Mouse (Mus musculus) kidney, postnatal 10 days (tissue): ENCODE data around the gene Ntn5.
A peak's percentile ranks its signal among the peaks of the same experiment; 100 is the strongest.
"Not testable (repeated sequence)": the region's sequence is repeated elsewhere in the genome, so short reads cannot be mapped to it uniquely, and the experiment has no call there.

Experiments used
- DNase-seq: peaks from one replicate; pipeline ENCODE4 v3.0.0; 2021; ENCODE audit warnings: mixed read lengths

Gene Ntn5

DNA sequence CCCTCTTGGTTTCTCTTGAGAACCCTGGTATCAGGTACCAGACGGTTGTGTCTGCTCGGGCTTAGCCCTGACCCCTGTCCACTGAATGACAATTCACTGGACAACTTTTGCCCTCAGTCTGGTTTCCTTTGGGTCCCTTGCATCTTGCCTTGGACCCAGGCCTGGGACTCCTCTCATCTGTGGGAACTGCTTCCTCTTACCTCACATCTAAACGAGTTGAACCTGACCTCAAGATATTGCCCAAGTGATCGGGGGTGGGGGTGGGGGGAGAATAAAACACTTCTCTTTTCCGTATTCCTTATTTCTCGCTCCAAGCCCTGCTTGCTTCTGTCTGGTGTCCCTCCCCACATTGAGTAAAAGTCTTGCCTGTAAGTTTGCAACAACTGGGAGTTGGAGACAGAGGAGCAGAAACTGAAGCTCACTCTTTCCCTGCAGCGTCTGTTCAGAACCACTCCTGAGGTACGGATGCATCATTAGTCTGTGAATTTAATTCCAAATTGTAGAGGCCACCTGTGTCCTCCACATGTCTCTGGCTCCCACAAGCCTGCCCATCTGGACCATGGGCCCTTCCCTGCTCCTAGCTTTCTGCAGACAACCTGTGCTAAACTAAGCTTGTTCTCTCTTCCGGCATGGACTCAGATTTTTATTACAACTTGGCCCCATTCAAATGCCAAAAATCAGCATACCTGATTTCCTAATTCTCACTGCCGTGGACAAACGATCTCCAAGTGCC is 22.9 kb upstream of the Ntn5 start:
- no peak for DNase-seq

GRCm38 (mm10) chr7:45661702-45662101 is 22.1 kb upstream of the Ntn5 start:
- not testable (repeated sequence) for DNase-seq

DNA sequence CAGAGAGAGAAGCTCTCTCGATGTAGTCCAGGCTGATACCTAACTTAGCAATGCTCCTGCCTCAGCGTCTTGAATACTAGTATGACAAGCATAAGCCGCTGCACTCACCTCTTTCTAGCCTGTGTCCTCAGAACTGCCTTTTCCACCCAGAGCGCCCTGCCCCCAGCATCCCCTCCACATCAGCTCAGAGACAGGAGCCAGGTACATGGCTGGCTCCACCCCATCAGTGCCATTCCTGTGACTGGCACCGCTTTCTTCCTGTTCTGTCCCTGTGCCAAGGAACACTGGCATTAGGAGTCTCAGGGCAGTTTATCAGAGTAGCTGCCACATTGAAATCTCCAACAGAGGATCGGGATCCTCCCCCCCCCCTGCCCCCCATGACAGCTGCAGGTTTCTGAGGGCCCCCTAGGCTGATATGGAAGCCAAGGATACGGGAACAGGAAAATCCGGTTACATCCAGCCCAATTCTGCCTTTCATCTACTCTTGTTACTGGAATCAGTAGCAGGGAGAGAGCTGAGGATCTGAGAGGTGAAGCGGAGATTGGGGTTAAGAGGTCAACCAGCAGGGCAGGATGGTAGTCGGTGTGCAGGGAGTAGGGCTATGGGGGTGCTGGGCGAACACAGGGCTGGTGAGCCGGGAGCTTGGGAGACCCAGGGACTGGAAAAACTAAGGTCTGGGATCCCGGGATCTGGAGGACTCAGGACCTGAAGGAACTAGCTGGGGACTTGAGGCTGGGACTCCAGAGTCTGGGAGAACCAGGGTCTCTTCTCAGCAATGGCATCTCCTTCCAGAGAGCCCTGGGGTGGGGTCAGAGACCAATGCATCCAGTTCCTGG is 18.3 kb upstream of the Ntn5 start:
- no peak for DNase-seq

DNA sequence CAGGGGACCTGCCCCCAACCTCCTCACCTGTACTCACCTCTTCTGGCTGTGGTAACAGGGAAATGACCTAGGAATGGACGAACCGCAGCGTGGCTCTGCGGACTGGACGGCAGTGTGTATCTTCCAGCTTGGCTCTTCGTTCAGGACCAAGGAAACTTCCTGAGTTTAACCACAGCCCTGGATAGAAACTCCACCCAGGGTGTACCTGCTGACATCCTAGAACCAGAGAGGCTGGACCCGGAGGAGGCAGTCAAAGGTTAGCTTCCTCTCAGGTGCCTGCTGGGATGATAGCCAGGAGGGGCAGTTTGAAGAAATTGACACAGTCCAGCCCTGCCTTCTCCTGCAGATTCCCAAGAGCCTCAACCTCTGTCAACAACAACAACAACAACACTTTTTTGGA is 17.7 kb upstream of the Ntn5 start, which contains the start of gene Fut2:
TSS of gene Fut2 (minus strand) at position 234 of the 400 bp plus-strand sequence.
- no peak for DNase-seq

DNA sequence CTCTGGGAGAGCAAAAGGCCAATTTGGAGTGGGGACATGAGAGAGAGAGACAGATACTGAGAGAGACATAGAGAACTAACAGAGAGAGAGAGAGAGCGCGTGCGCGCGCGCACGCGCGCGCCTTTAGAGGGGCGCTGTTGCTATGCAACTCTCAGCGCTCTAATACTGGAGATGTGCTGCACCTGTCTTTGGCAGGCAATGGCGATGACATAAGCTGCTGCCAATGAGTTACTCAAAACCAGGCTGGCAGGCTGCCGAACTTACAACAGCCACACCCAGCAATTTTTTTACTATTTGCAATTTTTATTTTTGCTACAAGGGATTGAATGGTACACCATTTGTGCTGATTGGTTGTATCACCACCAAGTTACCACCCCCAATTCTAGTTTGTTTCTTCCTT is 16.1 kb upstream of the Ntn5 start:
- no peak for DNase-seq

- no peak for DNase-seq
These were observed 14.9 kb upstream of the Ntn5 start for GRCm38 (mm10) chr7:45668921-45669320.

- no peak for DNase-seq
These were observed 6.1 kb upstream of the Ntn5 start for GRCm38 (mm10) chr7:45677627-45678295.

- no peak for DNase-seq
These were observed 5.3 kb upstream of the Ntn5 start for GRCm38 (mm10) chr7:45678513-45678912.

DNA sequence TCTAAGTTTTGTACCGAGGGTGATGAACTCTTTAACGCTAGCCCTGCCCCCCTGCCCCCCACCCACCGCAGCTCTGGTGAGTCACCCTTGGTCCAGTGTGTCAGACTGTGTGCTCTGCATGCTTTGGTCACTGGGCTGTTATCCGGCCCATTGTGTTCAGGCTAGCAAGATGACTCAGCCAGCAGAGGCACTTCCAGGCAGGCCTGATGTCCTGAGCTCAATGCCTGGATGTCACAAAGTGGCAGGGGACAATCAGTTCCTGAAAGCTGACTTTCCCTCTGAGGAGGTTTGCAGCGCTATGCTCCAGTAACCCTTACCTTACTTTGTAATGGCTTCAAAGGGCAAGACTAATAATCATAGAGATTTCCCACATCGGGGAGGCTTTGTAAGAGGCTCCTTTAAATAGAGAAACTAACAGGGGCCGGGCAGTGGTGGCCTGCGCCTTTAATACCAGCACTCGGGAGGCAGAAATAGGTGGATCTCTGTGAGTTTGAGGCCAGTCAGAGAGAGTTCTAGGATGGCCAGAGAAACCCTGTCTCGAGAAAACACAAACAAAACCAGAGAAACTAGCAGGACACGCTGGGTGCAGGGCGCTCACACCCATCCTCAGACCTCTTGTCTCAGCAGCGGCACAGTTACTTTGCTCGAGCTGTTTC is 3.7 kb upstream of the Ntn5 start:
- peak; percentile 53 for DNase-seq

GRCm38 (mm10) chr7:45681046-45681736 is 2.6 kb upstream of the Ntn5 start:
- DNase-seq: no peak

DNA sequence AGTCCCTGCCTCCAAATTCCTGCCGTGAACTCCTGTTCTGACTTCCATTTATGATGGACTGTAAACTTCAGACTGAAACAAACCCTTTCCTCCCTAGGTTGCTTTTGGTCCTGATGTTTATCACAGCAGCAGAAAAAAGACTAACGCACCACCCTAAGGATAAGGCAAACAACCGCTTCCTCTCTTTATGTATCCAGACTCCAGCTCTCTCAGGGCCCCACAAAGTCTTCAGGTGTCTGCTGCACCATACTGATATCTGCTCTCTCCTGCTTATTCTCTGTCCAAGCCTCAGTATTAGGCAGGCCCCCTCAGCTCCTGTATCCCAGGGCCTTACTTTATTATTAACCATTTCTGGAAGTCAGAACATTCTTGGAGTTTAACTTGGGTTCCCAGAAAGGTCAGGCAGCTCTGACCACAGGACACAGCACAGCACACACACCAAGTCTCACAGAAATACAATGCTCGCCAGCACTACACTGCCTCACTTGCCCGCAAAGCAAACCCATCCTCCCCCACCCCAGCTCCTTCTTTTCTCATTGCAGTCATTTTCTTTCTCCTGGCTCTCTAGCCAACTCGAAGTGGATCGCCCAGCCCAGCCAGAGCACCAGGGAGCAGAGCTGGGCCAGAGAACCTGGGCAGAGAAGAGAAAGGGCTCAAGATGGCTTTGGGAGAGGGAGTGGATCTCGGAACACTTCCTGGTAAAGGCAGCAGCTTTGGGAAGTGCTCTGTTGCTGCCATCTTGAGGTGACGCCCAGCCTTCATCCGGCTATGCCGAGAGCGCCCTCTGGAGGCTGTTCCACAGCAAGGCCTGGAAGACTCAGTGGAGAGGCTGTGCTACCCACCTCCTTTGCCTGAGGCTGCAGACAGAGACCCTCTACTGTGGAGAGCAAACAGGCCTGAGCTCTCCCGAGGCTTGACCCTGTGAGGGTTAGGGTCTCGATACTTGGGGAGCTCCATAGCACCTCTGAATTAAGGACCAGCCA is 1.4 kb upstream of the Ntn5 start:
- DNase-seq: peak; percentile 95

GRCm38 (mm10) chr7:45685811-45686210 is 2.0 kb downstream of the Ntn5 start:
- DNase-seq: no peak

- DNase-seq: peak; percentile 26
These were observed 3.0 kb downstream of the Ntn5 start for GRCm38 (mm10) chr7:45686841-45687240.

- DNase-seq: no peak
These were observed 5.3 kb downstream of the Ntn5 start for GRCm38 (mm10) chr7:45689099-45689498.

GRCm38 (mm10) chr7:45689800-45690199 is 6.0 kb downstream of the Ntn5 start:
- no peak for DNase-seq

DNA sequence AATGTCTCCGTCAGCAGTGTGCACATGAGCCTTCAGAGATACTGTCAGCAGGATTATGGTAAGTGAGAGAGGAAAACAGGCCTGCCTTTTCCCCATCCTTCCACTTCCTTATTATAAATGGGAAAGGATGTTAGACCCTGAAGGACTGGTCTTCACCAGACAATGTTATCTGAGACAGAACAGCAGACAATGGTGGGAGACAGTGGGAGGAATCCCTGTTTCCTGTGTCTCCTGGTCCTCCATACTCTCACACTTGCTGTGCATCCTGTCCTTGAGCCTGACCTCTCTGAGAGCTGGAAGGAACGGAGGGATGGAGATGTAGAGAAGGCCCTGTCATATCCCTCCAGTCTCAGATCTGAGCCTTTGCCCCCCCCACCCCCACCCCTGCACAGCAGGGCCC is 8.5 kb downstream of the Ntn5 start:
- no peak for DNase-seq

- no peak for DNase-seq
These were observed 10.2 kb downstream of the Ntn5 start, which contains the start of gene Sec1 for GRCm38 (mm10) chr7:45693921-45694591. Sec1 (minus strand) TSS chr7:45694402.

GRCm38 (mm10) chr7:45695098-45695497 is 11.3 kb downstream of the Ntn5 start:
- DNase-seq: no peak

DNA sequence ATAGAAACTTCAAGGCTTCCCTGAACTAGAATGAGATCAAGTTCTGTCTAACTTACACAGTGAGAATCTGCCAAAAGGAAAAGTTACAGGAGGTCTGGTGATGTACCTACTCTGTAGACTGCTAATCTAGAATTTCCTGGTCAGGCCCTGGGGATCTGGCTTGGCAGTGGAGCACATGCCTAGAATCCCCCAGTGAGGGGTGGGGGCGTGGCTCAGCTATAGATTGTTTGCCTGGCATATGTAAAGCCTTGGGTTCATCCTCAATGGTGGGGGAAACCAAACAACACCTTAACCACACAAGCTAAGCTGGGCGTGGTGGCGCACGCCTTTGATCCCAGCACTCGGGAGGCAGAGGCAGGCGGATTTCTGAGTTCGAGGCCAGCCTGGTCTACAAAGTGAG is 14.1 kb downstream of the Ntn5 start:
- no peak for DNase-seq

DNA sequence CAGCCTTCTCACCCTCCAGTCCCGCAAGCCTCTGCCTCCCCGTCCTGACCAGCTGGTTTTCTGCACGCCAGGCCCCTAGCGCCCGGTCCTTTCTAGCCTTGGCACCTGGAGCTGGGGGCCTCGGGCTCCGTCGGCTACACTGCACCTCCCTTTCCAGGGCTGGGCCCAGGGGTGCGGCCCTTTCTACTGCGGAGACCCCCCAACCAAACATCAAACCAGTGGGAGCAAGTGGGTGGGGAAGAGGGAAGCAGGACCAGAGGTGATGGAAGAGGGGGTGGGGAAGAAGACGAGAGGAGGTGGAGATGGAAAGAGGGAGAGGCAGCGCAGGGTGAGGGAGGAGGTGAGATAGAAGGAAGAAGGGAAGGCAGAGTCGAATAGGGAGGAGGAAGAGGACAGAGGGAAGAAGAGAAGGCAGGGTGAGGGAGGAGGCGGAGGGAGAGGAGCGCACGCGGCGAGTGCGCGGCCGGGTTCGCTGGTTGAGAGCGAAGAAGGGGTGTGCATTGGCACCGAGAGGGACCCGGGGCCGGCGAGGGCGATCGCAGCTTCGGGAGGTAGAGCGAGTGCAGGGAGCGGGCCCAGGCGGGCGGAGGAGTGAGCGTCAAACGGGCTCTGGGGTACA is 15.8 kb downstream of the Ntn5 start, which contains the start of gene Car11:
TSS of gene Car11 (plus strand) at position 321 of the 619 bp plus-strand sequence.
- no peak for DNase-seq
